ENCODE assay signal across 8 mouse cellular contexts in the genomic region with DNA sequence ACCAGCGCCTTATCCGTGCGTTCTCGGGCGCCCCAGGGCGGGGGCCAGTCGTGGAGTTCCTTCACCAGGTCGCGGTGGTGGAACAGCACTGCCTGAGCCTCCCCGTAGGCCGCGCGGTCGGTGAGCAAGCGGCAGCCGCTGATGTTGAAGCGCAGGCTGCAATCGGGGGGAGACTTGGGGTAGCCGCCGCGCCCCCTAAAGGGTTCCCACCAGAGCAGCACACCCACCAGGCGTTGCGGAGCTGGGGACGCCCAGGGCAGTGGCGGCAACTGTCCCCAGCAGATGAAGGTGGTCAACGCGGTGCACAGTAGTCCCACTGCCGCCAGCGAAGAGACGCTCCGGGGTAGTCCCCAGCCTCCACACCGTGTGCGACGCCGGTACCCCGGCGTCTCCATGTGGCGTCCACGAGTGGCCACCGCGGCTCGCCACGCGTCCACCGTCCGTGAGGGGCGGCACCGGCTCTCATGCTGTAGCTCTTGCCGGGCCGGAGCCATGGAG. TPM values are rescaled to one million over a fixed set of nuclear protein-coding genes. Genes with fewer than 3 reads are reported as not detected.
DNase-seq lines count a peak whose midpoint lies in the region; ATAC-seq and TF ChIP-seq lines count a peak whose summit lies in the region.

No protein-coding gene starts in this region.

- peak; percentile 70 for ATAC-seq in heart, embryonic 15.5 days (replicated peaks; ENCODE audit: insufficient number of reproducible peaks, insufficient read depth, low FRiP score, low read depth)
- ATAC-seq in midbrain, embryonic 15.5 days (replicated peaks): peak; percentile 92
- no peak for ATAC-seq in erythroid progenitor cell, adult 5-6 weeks (replicated peaks; ENCODE audit: low FRiP score, poor library complexity, severe bottlenecking)

- no peak for TF ChIP-seq POLR2A in brain, embryonic 14.5 days (IDR thresholded peaks at IDR 0.05; ENCODE audit: borderline replicate concordance, extremely low read depth, insufficient read depth, insufficient read length, poor library complexity, severe bottlenecking)

- WGBS in heart, embryonic 15.5 days: under 1% methylated on average over 50 of the region's 50 CpGs
- 1% methylated on average over 50 of the region's 50 CpGs for WGBS in limb, embryonic 10.5 days
- WGBS in midbrain, embryonic 15.5 days: under 1% methylated on average over 40 of the region's 50 CpGs

- H3K4me3 ChIP-seq in heart, embryonic 15.5 days: peak overlapping the region; percentile 60
- H3K4me3 ChIP-seq in limb, embryonic 10.5 days: peak overlapping the region; percentile 71
- peak overlapping the region; percentile 43 for H3K4me3 ChIP-seq in midbrain, embryonic 15.5 days

- H3K4me1 ChIP-seq in heart, embryonic 15.5 days (replicated peaks): peaks cover 16% of the 10 kb centered on the region
- H3K4me1 ChIP-seq in limb, embryonic 10.5 days: peaks cover 28% of the 10 kb centered on the region
- peaks cover 11% of the 10 kb centered on the region for H3K4me1 ChIP-seq in midbrain, embryonic 15.5 days

- H3K9ac ChIP-seq in heart, embryonic 15.5 days: peak overlapping the region; percentile 60
- peak overlapping the region; percentile 66 for H3K9ac ChIP-seq in midbrain, embryonic 15.5 days

- no peaks in the 10 kb centered on the region for H3K9me3 ChIP-seq in heart, embryonic 15.5 days (replicated peaks)
- no peaks in the 10 kb centered on the region for H3K9me3 ChIP-seq in limb, embryonic 10.5 days (replicated peaks)
- H3K9me3 ChIP-seq in midbrain, embryonic 15.5 days: no peaks in the 10 kb centered on the region

- peaks cover 14% of the 10 kb centered on the region for H3K27me3 ChIP-seq in heart, embryonic 15.5 days
- peaks cover 16% of the 10 kb centered on the region for H3K27me3 ChIP-seq in limb, embryonic 10.5 days (ENCODE audit: low read depth, poor library complexity, severe bottlenecking)
- H3K27me3 ChIP-seq in midbrain, embryonic 15.5 days (replicated peaks): peaks cover 8% of the 10 kb centered on the region; the same call in 1 of the 2 replicates

- TF ChIP-seq CTCF in brain, embryonic 14.5 days (IDR thresholded peaks at IDR 0.05; ENCODE audit: borderline replicate concordance, extremely low read depth, insufficient read depth, insufficient read length): no peak

- peak; percentile 14 to 28 for DNase-seq in layer of hippocampus, postnatal 10 days (ENCODE audit: low spot score in 2 of 2)
- DNase-seq in layer of hippocampus, adult 9-10 months (ENCODE audit: low spot score): no peak
- DNase-seq in brain, embryonic 14.5 days (ENCODE audit: low read depth): peak; percentile 51
- no peak for DNase-seq in limb, embryonic 10.5 days (ENCODE audit: low spot score)
- peak; percentile 36 to 45 for DNase-seq in thymus, postnatal 36 days

- peak overlapping the region; percentile 95 for H3K4me2 ChIP-seq in heart, embryonic 15.5 days
- peak overlapping the region; percentile 89 for H3K4me2 ChIP-seq in midbrain, embryonic 15.5 days

- no peaks in the 10 kb centered on the region for H3K36me3 ChIP-seq in heart, embryonic 15.5 days
- no peaks in the 10 kb centered on the region for H3K36me3 ChIP-seq in limb, embryonic 10.5 days
- H3K36me3 ChIP-seq in midbrain, embryonic 15.5 days (replicated peaks): no peaks in the 10 kb centered on the region

- no peak overlapping the region for H3K27ac ChIP-seq in heart, embryonic 15.5 days
- H3K27ac ChIP-seq in limb, embryonic 10.5 days: peak overlapping the region; percentile 91
- peak overlapping the region; percentile 15; the same call in 1 of the 2 replicates for H3K27ac ChIP-seq in midbrain, embryonic 15.5 days

RNA-seq across cellular contexts. Expression of a gene that starts 0.6 kb away (rescaled TPM):
- under 1 TPM; 0.11 to 0.34 TPM for total RNA-seq in layer of hippocampus, postnatal 10 days (2021)
- polyA plus RNA-seq in brain, embryonic 14.5 days (2012; rRNA removed): 0.57 and 1.0 TPM in 2 replicates
- polyA plus RNA-seq in heart, embryonic 15.5 days (2015; fragmentation: Nextera tagmentation; extraction: Ambion mirVana): 1.2 and 1.4 TPM in 2 replicates
- 5.0 and 6.4 TPM in 2 replicates for polyA plus RNA-seq in limb, embryonic 10.5 days (2016; fragmentation: Nextera tagmentation; extraction: Ambion mirVana)
- polyA plus RNA-seq in midbrain, embryonic 15.5 days (2015; fragmentation: Nextera tagmentation; extraction: Ambion mirVana): 2.1 and 2.2 TPM in 2 replicates
- 2.9 TPM in 1 of 2 replicates, not detected in the other for total RNA-seq in erythroid progenitor cell, adult 5-6 weeks (2015; ENCODE audit: low replicate concordance)
- 0.90 and 3.2 TPM in 2 replicates for total RNA-seq in erythroid progenitor cell, adult 5-6 weeks (2017; ENCODE audit: low replicate concordance)

RNA-seq across cellular contexts. Expression of a gene that starts 11.0 kb away (rescaled TPM):
- under 1 TPM in 1 of 2 experiments, not detected in 1; 0.23 TPM for total RNA-seq in layer of hippocampus, postnatal 10 days (2021)
- polyA plus RNA-seq in brain, embryonic 14.5 days (2012; rRNA removed): 0.29 and 0.30 TPM in 2 replicates
- polyA plus RNA-seq in heart, embryonic 15.5 days (2015; fragmentation: Nextera tagmentation; extraction: Ambion mirVana): 0.08 and 0.15 TPM in 2 replicates
- not detected in 2 replicates for polyA plus RNA-seq in limb, embryonic 10.5 days (2016; fragmentation: Nextera tagmentation; extraction: Ambion mirVana)
- polyA plus RNA-seq in midbrain, embryonic 15.5 days (2015; fragmentation: Nextera tagmentation; extraction: Ambion mirVana): 0.34 and 0.66 TPM in 2 replicates
- not detected in 2 replicates for total RNA-seq in erythroid progenitor cell, adult 5-6 weeks (2015; ENCODE audit: low replicate concordance)
- total RNA-seq in erythroid progenitor cell, adult 5-6 weeks (2017; ENCODE audit: low replicate concordance): not detected in 2 replicates

RNA-seq across cellular contexts. Expression of a gene that starts 19.3 kb away (rescaled TPM):
- total RNA-seq in layer of hippocampus, postnatal 10 days (2021): 1 to 10 TPM in 1 of 2 experiments, under 1 TPM in 1; 0.69 to 1.7 TPM
- polyA plus RNA-seq in brain, embryonic 14.5 days (2012; rRNA removed): 0.61 and 1.3 TPM in 2 replicates
- 0.26 and 0.43 TPM in 2 replicates for polyA plus RNA-seq in heart, embryonic 15.5 days (2015; fragmentation: Nextera tagmentation; extraction: Ambion mirVana)
- not detected in 2 replicates for polyA plus RNA-seq in limb, embryonic 10.5 days (2016; fragmentation: Nextera tagmentation; extraction: Ambion mirVana)
- 3.7 and 4.7 TPM in 2 replicates for polyA plus RNA-seq in midbrain, embryonic 15.5 days (2015; fragmentation: Nextera tagmentation; extraction: Ambion mirVana)
- not detected in 2 replicates for total RNA-seq in erythroid progenitor cell, adult 5-6 weeks (2015; ENCODE audit: low replicate concordance)
- not detected in 2 replicates for total RNA-seq in erythroid progenitor cell, adult 5-6 weeks (2017; ENCODE audit: low replicate concordance)

RNA-seq across cellular contexts. Expression of a gene that starts 32.9 kb away (rescaled TPM):
- 10 to 100 TPM; 11.6 to 13.6 TPM for total RNA-seq in layer of hippocampus, postnatal 10 days (2021)
- polyA plus RNA-seq in brain, embryonic 14.5 days (2012; rRNA removed): 9.4 and 10.8 TPM in 2 replicates
- polyA plus RNA-seq in heart, embryonic 15.5 days (2015; fragmentation: Nextera tagmentation; extraction: Ambion mirVana): 12.8 and 14.5 TPM in 2 replicates
- 40.1 and 42.9 TPM in 2 replicates for polyA plus RNA-seq in limb, embryonic 10.5 days (2016; fragmentation: Nextera tagmentation; extraction: Ambion mirVana)
- polyA plus RNA-seq in midbrain, embryonic 15.5 days (2015; fragmentation: Nextera tagmentation; extraction: Ambion mirVana): 11.3 and 11.5 TPM in 2 replicates
- total RNA-seq in erythroid progenitor cell, adult 5-6 weeks (2015; ENCODE audit: low replicate concordance): 10.9 and 20.5 TPM in 2 replicates
- total RNA-seq in erythroid progenitor cell, adult 5-6 weeks (2017; ENCODE audit: low replicate concordance): 27.0 and 38.1 TPM in 2 replicates

RNA-seq across cellular contexts. Expression of a gene that starts 33.1 kb away (rescaled TPM):
- total RNA-seq in layer of hippocampus, postnatal 10 days (2021): 10 to 100 TPM; 17.6 to 19.2 TPM
- polyA plus RNA-seq in brain, embryonic 14.5 days (2012; rRNA removed): 18.1 and 21.1 TPM in 2 replicates
- 18.9 and 21.3 TPM in 2 replicates for polyA plus RNA-seq in heart, embryonic 15.5 days (2015; fragmentation: Nextera tagmentation; extraction: Ambion mirVana)
- polyA plus RNA-seq in limb, embryonic 10.5 days (2016; fragmentation: Nextera tagmentation; extraction: Ambion mirVana): 40.7 and 46.8 TPM in 2 replicates
- 26.6 and 29.3 TPM in 2 replicates for polyA plus RNA-seq in midbrain, embryonic 15.5 days (2015; fragmentation: Nextera tagmentation; extraction: Ambion mirVana)
- 16.6 and 28.1 TPM in 2 replicates for total RNA-seq in erythroid progenitor cell, adult 5-6 weeks (2015; ENCODE audit: low replicate concordance)
- 12.5 and 23.3 TPM in 2 replicates for total RNA-seq in erythroid progenitor cell, adult 5-6 weeks (2017; ENCODE audit: low replicate concordance)

Comparison
In these comparisons a context has a peak if more than half of its experiments do, and no peak if none do; other contexts are left out.
1. DNase-seq: peak in layer of hippocampus, postnatal 10 days (2 of 2), brain, embryonic 14.5 days (single experiment) and thymus, postnatal 36 days (2 of 2); none in layer of hippocampus, adult 9-10 months (single experiment) and limb, embryonic 10.5 days (single experiment).
2. Peak in every context shown above with its lines, with median percentiles within 50 percentile points of each other: H3K4me3 ChIP-seq.